Mouse (Mus musculus) kidney, adult 2 months (tissue): ENCODE data around the gene Ankrd54.

Source experiments
- CTCF ChIP-seq: fragments of 200-500 bp; conservative IDR thresholded peaks from 2 replicates; pipeline ENCODE4 v1.5.1; 2011; ENCODE audit warnings: low read depth, mild to moderate bottlenecking, control low read depth, low read length, moderate library complexity, mixed read lengths; ENCODE audit not compliant: insufficient read depth, insufficient read length
- POLR2A ChIP-seq: fragments of 200-500 bp; IDR thresholded peaks from one replicate; pipeline ENCODE4 v1.6.1; 2011; ENCODE audit warnings: low read depth, low read length, control low read depth

DNA sequence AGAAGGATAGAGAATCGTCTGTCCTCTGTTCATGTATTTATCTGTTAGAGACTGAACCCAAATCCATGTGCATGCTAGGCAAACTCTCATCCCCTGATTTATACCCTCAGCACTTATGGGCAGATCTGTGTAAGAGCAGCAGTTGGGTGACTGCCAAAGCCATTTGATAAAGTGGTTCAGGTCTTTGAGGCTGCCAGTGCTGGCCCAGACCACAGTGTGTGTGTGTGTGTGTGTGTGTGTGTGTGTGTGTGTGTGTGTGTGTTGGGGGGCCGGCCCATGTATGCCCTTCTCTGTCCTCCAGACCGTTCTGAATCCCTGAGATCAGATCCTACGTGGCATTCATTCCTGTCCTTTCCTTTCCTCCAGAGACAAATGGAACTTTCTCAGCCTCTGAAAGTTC, 49.1 kb upstream of the Ankrd54 start:
- TF ChIP-seq POLR2A: no peak
- TF ChIP-seq CTCF: no peak
